Mouse (Mus musculus) liver, adult 2 months (tissue): ENCODE data around the gene Klk8. TPM values are rescaled to one million over a fixed set of nuclear protein-coding genes. Genes with fewer than 3 reads are reported as not detected.

ENCODE experiments used
- DNase-seq: peaks from one replicate; pipeline ENCODE4 v3.0.0-alpha.2; 2011; ENCODE audit warnings: low read depth, low spot score; ENCODE audit errors: extremely low read depth
- H3K27ac ChIP-seq: fragments of 200-500 bp; replicated peaks from 2 replicates; pipeline ENCODE4 v1.5.1; 2012; ENCODE audit warnings: low read depth, mild to moderate bottlenecking, control low read depth, inconsistent platforms, low read length; ENCODE audit not compliant: insufficient read depth
- H3K27me3 ChIP-seq: fragments of 200-500 bp; 2 replicates; pipeline ENCODE4 v1.6.1; 2012; ENCODE audit warnings: mild to moderate bottlenecking, moderate library complexity, low read length, inconsistent platforms; ENCODE audit not compliant: control insufficient read depth, insufficient read depth
- H3K36me3 ChIP-seq: fragments of 200-500 bp; 2 replicates; pipeline ENCODE4 v1.6.1; 2012; ENCODE audit warnings: low read length, inconsistent platforms; ENCODE audit not compliant: control insufficient read depth, insufficient read depth
- H3K4me1 ChIP-seq: fragments of 200-500 bp; 2 replicates; pipeline ENCODE4 v1.6.1; 2011; ENCODE audit warnings: low read length; ENCODE audit not compliant: control insufficient read depth, insufficient read depth
- H3K4me3 ChIP-seq: fragments of 200-500 bp; 2 replicates; pipeline ENCODE4 v1.5.1; 2011; ENCODE audit warnings: low read depth, mild to moderate bottlenecking, control low read depth, low read length, moderate library complexity; ENCODE audit not compliant: insufficient read depth
- H3K79me2 ChIP-seq: fragments of 200-500 bp; 2 replicates; pipeline ENCODE4 v1.6.1; 2012; ENCODE audit warnings: inconsistent platforms, mild to moderate bottlenecking, low read length, moderate library complexity; ENCODE audit not compliant: control insufficient read depth, insufficient read depth
- H3K9ac ChIP-seq: fragments of 200-500 bp; 2 replicates; pipeline ENCODE4 v1.6.1; 2012; ENCODE audit warnings: low read depth, mild to moderate bottlenecking, control low read depth, inconsistent platforms, low read length
- CTCF ChIP-seq: fragments of 200-500 bp; IDR thresholded peaks from 2 replicates; pipeline ENCODE4 v1.5.1; 2011; ENCODE audit warnings: low read depth, low read length, control low read depth
- POLR2A ChIP-seq: fragments of 200-500 bp; IDR thresholded peaks from 2 replicates; pipeline ENCODE4 v1.6.1; 2011; ENCODE audit warnings: low read length, control low read depth; ENCODE audit not compliant: insufficient read depth; ENCODE audit errors: extremely low read depth
- WGBS: fragments of 180-500 bp; shearing (Covaris S2); methylation state at CpG from one replicate; pipeline ENCODE4 v1.1.7; 2018; 5-methylcytosine and 5-hydroxymethylcytosine counted together
- polyA plus RNA-seq: library from polyadenylated mRNA; depleted of rRNA; stranded (reverse); fragments of >200 nt; gene quantifications from 2 replicates; pipeline ENCODE4 v1.2.3, GENCODE M21; 2012
- total RNA-seq: library from RNA; depleted of rRNA; stranded (reverse); fragments of >200 nt; gene quantifications from 2 replicates; pipeline ENCODE4 v1.2.3, GENCODE M21; 2014

Gene Klk8
- total and polyA plus RNA-seq, 2 experiments: 0.31 to 0.65 TPM

- DNase-seq: no peak
- no peak overlapping the region for H3K9ac ChIP-seq
- 95% methylated on average over 10 of the region's 10 CpGs for WGBS
- no peak overlapping the region for H3K27ac ChIP-seq
- no peak overlapping the region for H3K4me3 ChIP-seq
- H3K27me3 ChIP-seq: no peaks in the 10 kb centered on the region
- H3K36me3 ChIP-seq: no peaks in the 10 kb centered on the region
- TF ChIP-seq POLR2A: no peak
- no peak for TF ChIP-seq CTCF
- H3K79me2 ChIP-seq: no peaks in the 10 kb centered on the region
- H3K4me1 ChIP-seq: no peaks in the 10 kb centered on the region
Observed at GRCm38 (mm10) chr7:43770701-43771100, 26.7 kb upstream of the Klk8 start.

GRCm38 (mm10) chr7:43771916-43772315 lies 25.5 kb upstream of the Klk8 start:
- Histone ChIP-seq H3K9ac (no peak overlapping the region), H3K79me2 (no peaks in the 10 kb centered on the region), H3K36me3 (no peaks in the 10 kb centered on the region), H3K4me1 (no peaks in the 10 kb centered on the region), H3K27me3 (no peaks in the 10 kb centered on the region), H3K4me3 (no peak overlapping the region), H3K27ac (no peak overlapping the region)
- WGBS: 96% methylated on average over 6 of the region's 6 CpGs
- DNase-seq: no peak
- TF ChIP-seq POLR2A (no peak), CTCF (no peak)

GRCm38 (mm10) chr7:43772901-43773300 lies 24.5 kb upstream of the Klk8 start:
- TF ChIP-seq CTCF: no peak
- TF ChIP-seq POLR2A: no peak
- Histone ChIP-seq H3K27ac (no peak overlapping the region), H3K9ac (no peak overlapping the region), H3K27me3 (no peaks in the 10 kb centered on the region), H3K36me3 (no peaks in the 10 kb centered on the region), H3K79me2 (no peaks in the 10 kb centered on the region), H3K4me1 (no peaks in the 10 kb centered on the region), H3K4me3 (no peak overlapping the region)
- no peak for DNase-seq
- WGBS: 78% methylated on average over 3 of the region's 3 CpGs

- no peaks in the 10 kb centered on the region for H3K4me1 ChIP-seq
- H3K4me3 ChIP-seq: no peak within 1 kb of the TSS
- H3K27ac ChIP-seq: no peak within 1 kb of the TSS
- no peak within 1 kb of the TSS for H3K9ac ChIP-seq
- no peaks in the 10 kb centered on the region for H3K27me3 ChIP-seq
- TF ChIP-seq POLR2A (no peak), CTCF (no peak)
- DNase-seq: no peak
- H3K36me3 ChIP-seq: no peaks in the 10 kb centered on the region
- no peaks in the 10 kb centered on the region for H3K79me2 ChIP-seq
- 95% methylated on average over 5 of the region's 5 CpGs for WGBS
Observed at GRCm38 (mm10) chr7:43774364-43774763, 23.0 kb upstream of the Klk8 start, which contains the start of gene Klk11. Klk11 (plus strand) TSS chr7:43774604.

- TF ChIP-seq CTCF (no peak), POLR2A (no peak)
- H3K27me3 ChIP-seq: no peaks in the 10 kb centered on the region
- no peak for DNase-seq
- H3K79me2 ChIP-seq: no peaks in the 10 kb centered on the region
- no peak overlapping the region for H3K4me3 ChIP-seq
- no peaks in the 10 kb centered on the region for H3K36me3 ChIP-seq
- 81% methylated on average over 6 of the region's 6 CpGs for WGBS
- H3K4me1 ChIP-seq: no peaks in the 10 kb centered on the region
- H3K27ac ChIP-seq: no peak overlapping the region
- H3K9ac ChIP-seq: no peak overlapping the region
Observed at GRCm38 (mm10) chr7:43774802-43775201, 22.6 kb upstream of the Klk8 start.

GRCm38 (mm10) chr7:43775311-43776057 lies 21.9 kb upstream of the Klk8 start:
- Histone ChIP-seq H3K27me3 (no peaks in the 10 kb centered on the region), H3K79me2 (no peaks in the 10 kb centered on the region), H3K36me3 (no peaks in the 10 kb centered on the region), H3K27ac (no peak overlapping the region), H3K4me1 (no peaks in the 10 kb centered on the region), H3K4me3 (no peak overlapping the region), H3K9ac (no peak overlapping the region)
- no peak for TF ChIP-seq POLR2A
- DNase-seq: no peak
- 65% methylated on average over 7 of the region's 7 CpGs for WGBS
